Mouse (Mus musculus): ENCODE measurements at regions not wholly inside any gene's neighbourhood (a gene's known extent, or its start where the extent isn't known, plus 50 kb on each side); places are given as distances from the start of the nearest gene placed in this dataset.
"Not testable (repeated sequence)": the region's sequence is repeated elsewhere in the genome, so short reads cannot be mapped to it uniquely, and the experiment has no call there.

GRCm38 (mm10) chr8:90056331-90056730 is 291.8 kb downstream of the Tox3 start:
- no peak for DNase-seq

- peak in 1 of 2 experiments; percentile 9 for DNase-seq
Observed at GRCm38 (mm10) chr8:90046779-90047178, 301.4 kb downstream of the Tox3 start.

- DNase-seq, result no peak
Observed at GRCm38 (mm10) chr8:90036436-90036835, 311.7 kb downstream of the Tox3 start.

DNA sequence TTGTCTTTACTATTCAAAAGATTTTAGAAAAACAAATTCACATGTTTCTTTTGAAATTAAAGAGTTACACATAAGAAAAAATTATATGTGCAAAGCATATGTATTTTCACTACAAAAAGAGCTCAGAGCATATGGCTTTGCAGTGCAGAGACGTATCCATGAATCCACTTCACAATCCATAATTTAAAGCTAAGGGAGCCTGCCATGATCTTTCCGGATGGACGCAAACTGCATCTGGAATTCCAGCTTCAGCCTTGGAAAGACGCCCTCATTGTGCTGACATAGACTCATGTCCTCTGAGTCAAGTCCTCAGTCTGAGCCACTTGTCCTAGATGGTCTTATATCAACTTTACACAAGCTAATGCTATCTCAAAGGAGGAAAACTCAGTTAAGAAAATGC is 315.6 kb downstream of the Tox3 start:
- DNase-seq, result no peak

GRCm38 (mm10) chr8:90031220-90031619 is 316.9 kb downstream of the Tox3 start:
- DNase-seq, result no peak

- not testable (repeated sequence) for DNase-seq
Observed at GRCm38 (mm10) chr8:90017958-90018357, 330.2 kb downstream of the Tox3 start.

DNA sequence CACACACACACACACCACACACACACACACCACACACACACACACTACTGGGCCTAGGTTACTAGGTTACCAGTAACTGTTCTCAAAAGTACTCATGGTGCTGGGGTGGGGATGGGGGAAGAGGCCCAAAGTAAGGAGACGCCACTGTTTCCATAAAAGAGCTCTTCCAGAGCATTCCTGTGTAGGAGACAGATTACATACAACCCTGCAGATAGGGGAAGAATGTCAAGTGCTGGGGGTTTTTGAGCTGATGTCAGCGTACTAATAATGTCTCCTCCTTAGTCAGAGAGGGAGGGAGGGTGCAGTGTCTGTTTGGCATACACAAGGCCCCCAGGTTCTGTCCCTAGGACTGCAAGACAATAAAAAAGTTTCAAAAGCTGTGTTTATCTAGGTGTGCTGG is 334.4 kb downstream of the Tox3 start:
- no peak for DNase-seq

DNA sequence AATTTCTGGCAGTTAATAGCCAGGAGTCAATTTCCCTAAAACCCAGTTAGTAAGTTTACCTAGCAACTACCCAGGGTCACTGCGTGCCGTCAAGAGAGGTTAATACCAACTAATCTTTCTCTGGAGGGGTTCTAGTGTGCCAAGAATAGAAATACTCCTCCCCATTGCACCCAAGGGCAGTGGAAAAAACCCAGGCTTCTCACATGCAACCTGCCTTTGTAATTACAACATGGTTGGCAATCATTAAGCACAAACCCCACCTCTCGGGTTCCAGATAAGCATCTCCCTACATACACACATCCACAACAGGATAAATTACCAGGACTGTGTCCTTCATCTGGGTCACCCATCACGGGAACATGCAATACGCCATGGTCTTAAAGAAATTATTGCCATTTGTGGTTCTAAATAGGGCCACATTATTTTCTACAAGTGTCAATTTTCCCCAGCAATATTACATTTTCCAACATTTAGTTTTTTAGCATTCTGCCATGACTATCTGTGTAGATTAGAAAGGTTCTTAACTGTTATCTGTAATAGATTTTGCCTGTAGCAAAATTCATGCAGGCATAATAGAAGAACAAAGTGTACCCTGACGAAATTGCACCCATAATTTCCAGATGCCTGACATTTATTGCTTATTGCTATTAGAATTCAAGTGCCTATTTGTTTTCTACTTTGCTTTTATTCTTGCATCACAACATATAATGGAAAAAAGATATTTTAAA is 336.3 kb downstream of the Tox3 start:
- no peak for DNase-seq

DNA sequence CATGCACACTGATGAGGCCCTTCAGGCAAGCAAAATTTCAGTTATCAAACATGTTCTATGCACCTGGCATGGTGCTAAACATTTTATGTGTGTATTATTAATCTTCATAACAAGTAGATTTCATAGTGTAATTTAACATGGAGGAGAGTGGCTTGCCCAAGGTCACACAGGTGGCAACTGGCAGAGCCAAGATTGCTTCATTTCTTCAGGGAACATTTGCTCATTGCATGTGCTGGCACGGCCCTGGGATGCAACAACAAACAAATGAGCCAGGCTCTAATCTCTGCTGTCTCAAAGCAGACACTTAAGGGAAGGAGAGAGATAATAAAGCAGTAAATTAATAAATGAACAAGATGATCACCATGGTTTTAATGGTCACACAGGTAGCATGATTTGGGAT is 338.7 kb downstream of the Tox3 start:
- DNase-seq, result no peak

- DNase-seq, result peak; percentile 76 to 78
Observed at GRCm38 (mm10) chr8:90000899-90001640, 347.1 kb downstream of the Tox3 start.

- no peak for DNase-seq
Observed at GRCm38 (mm10) chr8:89993743-89994142, 354.4 kb downstream of the Tox3 start.

DNA sequence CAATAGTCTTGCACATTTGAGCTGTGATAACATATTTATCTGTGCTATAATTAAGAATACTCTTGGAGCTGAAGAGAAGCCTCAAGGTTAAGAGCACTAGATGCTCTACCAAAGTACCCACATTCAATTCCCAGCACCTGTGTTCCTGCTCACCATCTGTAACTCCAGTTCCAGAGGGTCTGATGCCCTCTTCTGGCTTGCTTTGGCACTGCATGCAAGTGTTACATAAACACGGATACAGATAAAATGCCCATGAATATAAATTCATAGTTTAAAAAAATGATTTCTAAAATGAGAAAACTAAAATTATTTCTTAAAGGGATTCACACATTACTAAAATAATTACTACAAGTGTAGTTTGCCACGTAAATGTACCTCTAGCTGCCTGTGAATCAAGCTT is 364.3 kb downstream of the Tox3 start:
- no peak for DNase-seq

- no peak for DNase-seq
Observed at GRCm38 (mm10) chr8:89982551-89982950, 365.6 kb downstream of the Tox3 start.

- no peak for DNase-seq
Observed at GRCm38 (mm10) chr8:89981320-89981719, 366.8 kb downstream of the Tox3 start.

DNA sequence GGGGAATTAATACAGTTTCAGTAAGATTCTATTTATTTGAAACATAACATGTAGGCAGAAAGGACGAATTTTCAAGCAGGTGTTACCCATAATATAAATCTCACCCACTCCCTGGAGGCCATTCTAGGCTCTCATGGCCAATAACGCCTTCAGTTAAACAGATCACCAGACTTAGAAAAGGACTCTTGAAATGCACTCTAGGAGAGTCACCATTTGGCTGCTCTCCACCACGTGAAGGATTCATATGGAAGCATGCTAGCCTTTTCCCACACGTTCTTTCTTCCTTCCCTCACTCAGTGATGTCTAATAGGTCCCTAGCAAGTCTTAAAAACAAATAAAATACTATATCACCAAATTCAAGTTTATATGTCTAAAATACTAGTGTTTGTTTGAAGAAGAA is 367.7 kb downstream of the Tox3 start:
- DNase-seq, result no peak

- no peak for DNase-seq
Observed at GRCm38 (mm10) chr8:89962799-89963198, 385.3 kb downstream of the Tox3 start.

DNA sequence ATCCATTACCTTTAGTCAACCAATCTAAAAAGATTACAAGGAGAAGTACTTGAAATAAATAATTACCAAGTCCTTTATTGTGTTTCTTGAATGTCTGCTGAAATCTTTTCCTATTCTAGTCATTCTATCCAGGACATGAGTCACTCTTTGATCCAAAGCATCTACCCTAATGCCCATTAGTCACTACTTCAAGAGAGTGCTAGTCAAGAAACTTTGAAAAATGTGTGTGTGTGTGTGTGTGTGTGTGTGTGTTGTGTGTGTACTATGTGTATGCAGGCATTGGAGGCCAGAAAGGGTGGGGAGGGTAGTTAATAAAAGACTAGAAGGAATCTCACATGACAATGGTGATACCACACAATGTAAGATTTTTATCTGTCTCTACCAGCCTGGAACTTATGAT is 390.7 kb downstream of the Tox3 start:
- no peak for DNase-seq

DNA sequence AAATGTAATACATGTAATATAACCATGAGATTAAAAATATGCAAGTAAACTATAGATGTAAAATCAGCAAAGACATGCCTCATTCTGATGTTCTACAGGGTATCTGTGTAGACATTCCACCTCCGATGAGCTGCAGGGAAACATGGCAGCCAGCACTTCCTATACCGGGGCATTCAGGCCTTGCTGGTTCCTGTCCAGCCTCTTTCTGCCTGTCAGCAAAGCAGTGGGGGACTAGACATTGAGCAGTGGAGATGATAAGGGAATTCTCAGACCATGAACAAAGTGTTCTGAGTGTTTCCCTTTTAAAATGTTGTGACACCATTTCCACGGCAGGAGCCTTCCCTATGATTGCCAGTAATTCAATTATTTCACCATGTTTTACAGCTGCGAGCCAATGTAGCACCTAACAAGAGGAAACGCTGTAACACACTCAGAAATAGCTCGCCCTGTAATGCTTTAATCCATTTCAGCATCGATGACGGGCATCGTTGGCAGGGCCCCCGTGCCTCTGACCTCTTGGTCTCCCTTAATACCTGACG is 391.6 kb downstream of the Tox3 start:
- peak in 1 of 2 experiments; percentile 7 for DNase-seq

- DNase-seq, result peak; percentile 45 to 62
Observed at GRCm38 (mm10) chr8:89938836-89939235, 409.3 kb downstream of the Tox3 start.

DNA sequence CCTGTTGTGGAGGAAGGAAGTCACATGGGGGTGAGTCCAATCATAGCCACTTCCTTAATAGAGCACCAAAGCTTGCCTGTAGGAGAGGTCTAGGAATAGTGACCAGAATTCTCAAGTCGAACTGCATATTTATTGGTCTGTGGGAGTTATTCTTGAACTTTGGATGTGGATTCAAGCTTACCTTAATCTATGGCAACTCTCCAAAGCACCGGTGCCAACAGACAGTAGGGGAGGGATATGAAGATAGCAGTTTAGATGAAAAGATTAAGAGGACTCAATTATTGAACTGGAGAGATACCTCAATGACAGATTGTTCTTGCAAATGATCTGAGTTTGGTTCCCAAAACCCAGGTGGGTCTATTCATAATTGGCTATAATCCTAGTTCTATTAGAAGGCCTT is 413.6 kb downstream of the Tox3 start:
- no peak for DNase-seq

- peak in 1 of 2 experiments; percentile 20 for DNase-seq
Observed at GRCm38 (mm10) chr8:89926666-89927232, 421.4 kb downstream of the Tox3 start.

DNA sequence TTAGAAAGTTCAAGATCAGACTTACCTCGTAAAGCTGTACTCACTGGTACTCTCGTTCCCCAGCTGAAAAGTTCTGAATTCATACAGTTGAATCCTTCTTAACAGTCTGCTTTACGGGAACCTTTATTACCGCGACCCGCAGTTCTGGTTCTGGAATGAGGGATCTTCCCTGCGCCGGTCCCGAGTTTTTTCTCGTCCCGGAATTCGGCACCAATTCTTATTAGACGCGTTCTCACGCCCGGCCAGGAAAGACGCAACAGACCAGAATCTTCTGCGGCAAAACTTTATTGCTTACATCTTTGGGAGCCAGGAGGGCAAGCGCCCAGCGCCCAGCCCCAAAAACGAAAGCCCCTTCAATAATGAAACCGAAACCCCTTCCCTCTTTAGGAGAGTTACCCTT is 423.4 kb downstream of the Tox3 start:
- not testable (repeated sequence) for DNase-seq

- DNase-seq, result peak in 1 of 2 experiments; percentile 28
Observed at GRCm38 (mm10) chr8:89914076-89914475, 434.1 kb downstream of the Tox3 start.
